Mouse (Mus musculus) ES-Bruce4 (cell line): Measurements from ENCODE around the gene Brd2.
A peak's percentile ranks its signal among the peaks of the same experiment; 100 is the strongest.

Source experiments
- CTCF ChIP-seq: IDR thresholded peaks from one replicate; pipeline ENCODE4 v1.8.1; 2011; ENCODE audit warnings: low read depth, low read length
- POLR2A ChIP-seq: IDR thresholded peaks from one replicate; pipeline ENCODE4 v1.8.1; 2011; ENCODE audit warnings: low read length; ENCODE audit not compliant: insufficient read depth

DNA sequence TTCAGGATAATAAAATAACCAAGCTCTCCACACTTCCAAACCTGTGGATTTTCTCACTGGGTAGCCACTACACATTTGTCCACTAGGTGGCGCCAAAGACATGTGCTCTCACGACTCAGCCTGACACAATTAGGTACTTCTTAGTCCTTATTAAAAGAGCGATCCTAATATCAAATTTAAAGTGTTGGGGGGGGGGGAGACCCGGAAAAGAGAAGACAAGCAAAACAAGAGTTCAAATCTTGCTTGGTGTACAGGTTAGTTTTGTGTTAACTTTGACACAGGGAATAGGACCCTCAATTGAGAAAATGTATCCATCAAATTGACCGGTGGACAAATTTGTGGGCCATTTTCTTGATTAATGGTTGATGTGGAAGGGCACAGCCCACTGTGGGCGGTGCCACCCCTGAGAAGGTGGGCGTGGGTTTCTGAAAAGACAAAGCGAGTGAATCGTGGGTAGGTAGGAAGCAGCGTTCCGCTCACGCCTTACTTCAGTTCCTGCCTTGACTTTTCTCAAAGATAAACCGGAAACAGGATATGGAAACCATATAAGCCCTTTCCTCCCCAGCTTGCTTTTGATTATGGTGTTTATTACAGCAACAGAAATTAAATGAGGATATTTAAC lies 48.6 kb upstream of the Brd2 start:
- TF ChIP-seq CTCF (peak; percentile 43), POLR2A (no peak)
